22 mouse cellular contexts compared by ENCODE assay signal in the genomic region with DNA sequence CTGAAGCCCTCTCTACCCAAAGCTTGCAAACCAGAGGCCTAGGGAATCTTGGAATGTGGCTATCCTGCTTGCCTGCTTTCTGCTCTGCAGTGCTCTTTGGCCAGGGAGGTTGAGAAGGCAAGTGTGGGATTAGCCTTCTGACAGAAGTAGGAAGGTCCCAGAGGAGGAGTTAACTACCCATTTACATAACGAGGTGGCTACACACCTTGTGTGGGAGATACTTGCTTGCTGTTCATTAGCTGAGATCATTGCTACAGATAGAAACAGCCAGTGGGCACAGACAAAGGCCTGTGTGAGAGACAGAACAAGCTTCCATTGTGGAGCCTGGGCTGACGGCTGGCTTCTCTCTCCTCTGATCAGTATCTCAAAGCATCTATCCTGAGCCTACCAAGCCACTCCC. TPM values are rescaled to one million over a fixed set of nuclear protein-coding genes. Genes with fewer than 3 reads are reported as not detected.
A peak's percentile ranks its signal among the peaks of the same experiment; 100 is the strongest.
DNase-seq lines count a peak whose midpoint lies in the region; ATAC-seq lines count a peak whose summit lies in the region.
"Had no signal": no experiment of that assay in that cellular context is flagged by ENCODE, and none has a peak within 500 bp of the region (broad histone marks: within the 10 kb centered on the region; RNA-seq: fewer than 3 reads in every experiment).

No protein-coding gene starts in this region.

- H3K9ac ChIP-seq in heart, embryonic 12.5 days, result no peak overlapping the region
- H3K9ac ChIP-seq in kidney, embryonic 16.5 days (replicated peaks; ENCODE audit: low read length), result no peak overlapping the region
- H3K9ac ChIP-seq: embryonic facial prominence, embryonic 13.5 days; forebrain, embryonic 15.5 days; hindbrain, embryonic 12.5 days; liver, embryonic 12.5 days; lung, embryonic 15.5 days; neural tube, embryonic 12.5 days had no signal

- H3K27me3 ChIP-seq in heart, embryonic 12.5 days (replicated peaks), result no peaks in the 10 kb centered on the region
- H3K27me3 ChIP-seq in kidney, embryonic 16.5 days (ENCODE audit: insufficient read depth, low read length), result no peaks in the 10 kb centered on the region
- H3K27me3 ChIP-seq: embryonic facial prominence, embryonic 13.5 days; forebrain, embryonic 15.5 days; hindbrain, embryonic 12.5 days; liver, embryonic 12.5 days; lung, embryonic 15.5 days; neural tube, embryonic 12.5 days had no signal

- H3K9me3 ChIP-seq in heart, embryonic 12.5 days (replicated peaks), result no peaks in the 10 kb centered on the region
- no peaks in the 10 kb centered on the region for H3K9me3 ChIP-seq in kidney, embryonic 16.5 days (ENCODE audit: low read length)
- H3K9me3 ChIP-seq: embryonic facial prominence, embryonic 13.5 days; forebrain, embryonic 15.5 days; hindbrain, embryonic 12.5 days; limb, embryonic 10.5 days; liver, embryonic 12.5 days; lung, embryonic 15.5 days; neural tube, embryonic 12.5 days had no signal

- no peaks in the 10 kb centered on the region for H3K36me3 ChIP-seq in heart, embryonic 12.5 days
- H3K36me3 ChIP-seq in kidney, embryonic 16.5 days (ENCODE audit: insufficient read depth, low read length), result no peaks in the 10 kb centered on the region
- H3K36me3 ChIP-seq: embryonic facial prominence, embryonic 13.5 days; limb, embryonic 10.5 days; liver, embryonic 12.5 days; lung, embryonic 15.5 days had no signal

- H3K4me1 ChIP-seq in heart, embryonic 12.5 days (replicated peaks), result peaks cover 69% of the 10 kb centered on the region
- peaks cover 42% of the 10 kb centered on the region for H3K4me1 ChIP-seq in kidney, embryonic 16.5 days (ENCODE audit: insufficient read depth, low read length)

- intact Hi-C loops in heart, postnatal 14 days (cut with DNase I), result loop anchor here (5.0 kb wide), 1 partner anchor 58 kb away; no protein-coding TSS in a partner anchor

- H3K4me2 ChIP-seq in heart, embryonic 12.5 days, result no peak overlapping the region
- no peak overlapping the region for H3K4me2 ChIP-seq in kidney, embryonic 16.5 days (replicated peaks; ENCODE audit: low read depth, low read length)
- H3K4me2 ChIP-seq: embryonic facial prominence, embryonic 13.5 days; forebrain, embryonic 15.5 days; hindbrain, embryonic 12.5 days; liver, embryonic 12.5 days; lung, embryonic 15.5 days; neural tube, embryonic 12.5 days had no signal

- no peak for DNase-seq in heart, postnatal 14 days
- DNase-seq in kidney, adult 8-10 months, result peak; percentile 28 to 51
- DNase-seq in retina, postnatal 1 day, result peak; percentile 30
- DNase-seq in retina, embryonic 14.5 days (ENCODE audit: low spot score), result no peak
- peak; percentile 62 for DNase-seq in yolk sac, embryonic 10.5 days (ENCODE audit: low spot score)
- no peak for DNase-seq in adrenal gland, postnatal 4 days (ENCODE audit: low spot score in 2 of 2)
- DNase-seq: B cell, adult 2 months; cerebellum, adult 2 months; gastrocnemius, adult 2 months; heart, adult 2 months had no signal

- H3K27ac ChIP-seq in heart, embryonic 12.5 days (ENCODE audit: poor library complexity, severe bottlenecking), result peak overlapping the region; percentile 16; the same call in 1 of the 2 replicates
- H3K27ac ChIP-seq in kidney, embryonic 16.5 days (ENCODE audit: low read length), result no peak overlapping the region
- H3K27ac ChIP-seq: embryonic facial prominence, embryonic 13.5 days; forebrain, embryonic 15.5 days; gastrocnemius, adult 2 months; heart, adult 2 months; hindbrain, embryonic 12.5 days; limb, embryonic 10.5 days; liver, embryonic 12.5 days; lung, embryonic 15.5 days; neural tube, embryonic 12.5 days had no signal

- 40% methylated on average over 2 of the region's 2 CpGs for WGBS in heart, embryonic 12.5 days
- WGBS in kidney, embryonic 16.5 days, result 50% methylated on average over 2 of the region's 2 CpGs

- no peak for ATAC-seq in heart, embryonic 12.5 days (ENCODE audit: insufficient number of reproducible peaks, low FRiP score)
- no peak for ATAC-seq in kidney, embryonic 16.5 days (ENCODE audit: low FRiP score, low TSS enrichment)
- ATAC-seq: forebrain, embryonic 15.5 days; liver, embryonic 12.5 days had no signal

- H3K4me3 ChIP-seq in heart, embryonic 12.5 days, result no peak overlapping the region
- H3K4me3 ChIP-seq in kidney, embryonic 16.5 days (ENCODE audit: low read length), result no peak overlapping the region
- H3K4me3 ChIP-seq: embryonic facial prominence, embryonic 13.5 days; forebrain, embryonic 15.5 days; gastrocnemius, adult 2 months; heart, adult 2 months; hindbrain, embryonic 12.5 days; limb, embryonic 10.5 days; liver, embryonic 12.5 days; lung, embryonic 15.5 days; neural tube, embryonic 12.5 days had no signal

RNA-seq across cellular contexts. Expression of gene Fndc9, which starts 25.4 kb away (rescaled TPM):
- 0.09 and 0.10 TPM in 2 replicates for polyA plus RNA-seq in heart, embryonic 12.5 days (2016; fragmentation: Nextera tagmentation; extraction: Ambion mirVana)
- not detected for total RNA-seq in heart, postnatal 14 days (2021)
- 0.09 TPM in 1 of 2 replicates, not detected in the other for polyA plus RNA-seq in kidney, embryonic 16.5 days (2015; fragmentation: Nextera tagmentation; extraction: Ambion mirVana)
- total RNA-seq in adrenal gland, postnatal 4 days (2021), result not detected
- total RNA-seq: gastrocnemius, adult 2 months; heart, adult 2 months; megakaryocyte progenitor cell, adult 5-6 weeks had no signal
- polyA plus RNA-seq: heart, adult 2 months; liver, embryonic 12.5 days; small intestine, adult 2 months had no signal

RNA-seq across cellular contexts. Expression of gene Nipal4, which starts 43.6 kb away (rescaled TPM):
- 21.7 and 22.9 TPM in 2 replicates for polyA plus RNA-seq in heart, embryonic 12.5 days (2016; fragmentation: Nextera tagmentation; extraction: Ambion mirVana)
- total RNA-seq in heart, postnatal 14 days (2021), result under 1 TPM; 0.07 to 0.24 TPM
- polyA plus RNA-seq in kidney, embryonic 16.5 days (2015; fragmentation: Nextera tagmentation; extraction: Ambion mirVana), result 0.59 and 1.4 TPM in 2 replicates
- total RNA-seq in adrenal gland, postnatal 4 days (2021), result under 1 TPM in 1 of 2 experiments, not detected in 1; 0.17 TPM
- total RNA-seq: common myeloid progenitor, adult 5-6 weeks; gastrocnemius, adult 2 months; megakaryocyte progenitor cell, adult 5-6 weeks had no signal

Comparison
In these comparisons a context has a peak if more than half of its experiments do, and no peak if none do; other contexts are left out.
1. DNase-seq: peak in kidney, adult 8-10 months (2 of 2), retina, postnatal 1 day (single experiment) and yolk sac, embryonic 10.5 days (single experiment); none in heart, postnatal 14 days (0 of 2), retina, embryonic 14.5 days (single experiment) and adrenal gland, postnatal 4 days (0 of 2).